Mouse (Mus musculus) brain, embryonic 14.5 days (tissue): ENCODE measurements at regions not wholly inside any gene's neighbourhood (a gene's known extent, or its start where the extent isn't known, plus 50 kb on each side); places are given as distances from the start of the nearest gene placed in this dataset.
A peak's percentile ranks its signal among the peaks of the same experiment; 100 is the strongest.
"Not testable (repeated sequence)": the region's sequence is repeated elsewhere in the genome, so short reads cannot be mapped to it uniquely, and the experiment has no call there.

Experiments used
- DNase-seq: peaks from one replicate; pipeline ENCODE4 v3.0.0-alpha.2; 2011; ENCODE audit warnings: low read depth
- CTCF ChIP-seq: fragments of 200-500 bp; IDR thresholded peaks from 2 replicates; pipeline ENCODE4 v1.5.1; 2012; ENCODE audit warnings: inconsistent platforms, mild to moderate bottlenecking, moderate library complexity, borderline replicate concordance; ENCODE audit not compliant: insufficient read depth, insufficient read length; ENCODE audit errors: extremely low read depth
- POLR2A ChIP-seq: fragments of 200-500 bp; IDR thresholded peaks from 2 replicates; pipeline ENCODE4 v1.6.1; 2012; ENCODE audit warnings: mild to moderate bottlenecking, inconsistent platforms, borderline replicate concordance; ENCODE audit not compliant: poor library complexity, insufficient read depth, insufficient read length, severe bottlenecking; ENCODE audit errors: extremely low read depth

- DNase-seq, result not testable (repeated sequence)
Measured at GRCm38 (mm10) chr1:50025766-50026165, 874.7 kb upstream of the Tmeff2 start.

GRCm38 (mm10) chr1:50035261-50035660 is 865.2 kb upstream of the Tmeff2 start:
- DNase-seq, result no peak
- TF ChIP-seq CTCF (no peak), POLR2A (no peak)

DNA sequence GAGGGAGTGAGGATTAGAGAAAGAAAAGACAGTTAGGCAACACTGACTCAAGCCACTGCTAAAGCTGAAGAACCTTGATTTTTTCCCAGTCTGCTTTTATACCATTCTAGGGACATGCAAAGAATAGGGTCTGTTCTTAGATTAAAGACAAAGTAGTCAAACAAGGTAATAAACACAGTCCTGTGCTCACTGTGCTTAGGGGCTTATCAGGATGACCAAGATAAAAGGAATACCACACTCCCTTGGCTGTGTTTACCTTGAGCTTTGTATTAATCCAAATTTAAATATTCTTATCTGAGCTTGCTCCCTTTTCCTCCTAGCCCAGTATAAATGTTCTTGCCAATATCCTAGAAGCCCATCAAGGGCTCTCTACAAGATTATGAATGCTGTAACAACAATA is 854.6 kb upstream of the Tmeff2 start:
- no peak for DNase-seq
- TF ChIP-seq POLR2A (no peak), CTCF (no peak)

GRCm38 (mm10) chr1:50089731-50090130 is 810.7 kb upstream of the Tmeff2 start:
- TF ChIP-seq CTCF (no peak), POLR2A (no peak)
- DNase-seq, result peak; percentile 2
